Mouse (Mus musculus) C2C12 (cell line): ENCODE data around the gene Nr5a2.

ENCODE experiments used
- CEBPB ChIP-seq: IDR thresholded peaks from one replicate; pipeline ENCODE4 v1.6.1; 2011; ENCODE audit warnings: low read depth, mild to moderate bottlenecking, control low read depth, moderate library complexity
- CTCF ChIP-seq: IDR thresholded peaks from one replicate; pipeline ENCODE4 v1.5.1; 2011; ENCODE audit not compliant: control insufficient read depth, insufficient read depth, insufficient read length
- FOSL1 ChIP-seq: IDR thresholded peaks from one replicate; pipeline ENCODE4 v1.8.0; 2011; ENCODE audit warnings: mild to moderate bottlenecking, low read length; ENCODE audit not compliant: poor library complexity, insufficient read depth, severe bottlenecking
- MAX ChIP-seq: IDR thresholded peaks from one replicate; pipeline ENCODE4 v1.6.1; 2011; ENCODE audit warnings: mild to moderate bottlenecking, control low read depth
- MYOD1 ChIP-seq: IDR thresholded peaks from one replicate; pipeline ENCODE4 v1.6.1; 2011; ENCODE audit warnings: low read depth; ENCODE audit not compliant: control insufficient read depth, insufficient read length
- MYOG ChIP-seq: IDR thresholded peaks from one replicate; pipeline ENCODE4 v1.6.1; 2011; ENCODE audit not compliant: control insufficient read depth, insufficient read length; ENCODE audit errors: extremely low read depth
- USF1 ChIP-seq: IDR thresholded peaks from one replicate; pipeline ENCODE4 v1.6.1; 2011; ENCODE audit warnings: low read depth, mild to moderate bottlenecking, control low read depth, moderate library complexity

- TF ChIP-seq USF1 (no peak), CTCF (no peak), MYOG (no peak), CEBPB (no peak), MAX (no peak), MYOD1 (no peak), FOSL1 (no peak)
Observed at GRCm38 (mm10) chr1:136911996-136912395, 48.3 kb downstream of the Nr5a2 start.
